In genomic region chr12:55493381-55493780, GRCm38 (mm10) we compare ENCODE assay signal across 9 mouse cellular contexts. TPM values are rescaled to one million over a fixed set of nuclear protein-coding genes. Genes with fewer than 3 reads are reported as not detected.
DNase-seq lines count a peak whose midpoint lies in the region; ATAC-seq and TF ChIP-seq lines count a peak whose summit lies in the region.
"Had no signal": no experiment of that assay in that cellular context is flagged by ENCODE, and none has a peak within 500 bp of the region (broad histone marks: within the 10 kb centered on the region; RNA-seq: fewer than 3 reads in every experiment).

No protein-coding gene starts in this region.

- H3K4me1 ChIP-seq in thymus, adult 2 months (replicated peaks; ENCODE audit: control insufficient read depth, insufficient read depth, low read length): peaks cover 55% of the 10 kb centered on the region
- H3K4me1 ChIP-seq in liver, embryonic 15.5 days (replicated peaks): peaks cover 53% of the 10 kb centered on the region

- H3K27me3 ChIP-seq in thymus, adult 2 months (ENCODE audit: control insufficient read depth, insufficient read depth, low read length): no peaks in the 10 kb centered on the region
- H3K27me3 ChIP-seq in liver, embryonic 15.5 days: peaks cover 16% of the 10 kb centered on the region

- 92% methylated on average over 8 of the region's 8 CpGs for WGBS in thymus, adult 2 months
- 62% methylated on average over 8 of the region's 8 CpGs for WGBS in liver, embryonic 15.5 days (ENCODE audit: insufficient replicate concordance)

- peak overlapping the region; percentile 93; the same call in 1 of the 2 replicates for H3K9ac ChIP-seq in liver, embryonic 15.5 days

- no peaks in the 10 kb centered on the region for H3K9me3 ChIP-seq in liver, embryonic 15.5 days (replicated peaks)

- peak; percentile 33 for DNase-seq in cerebellum, adult 11-12 months
- no peak for DNase-seq in thymus, adult 2 months
- DNase-seq in thymus, postnatal 10 days (ENCODE audit: low spot score in 2 of 2): no peak
- no peak for DNase-seq in urinary bladder, adult 2 months (ENCODE audit: low spot score)
- no peak for DNase-seq in layer of hippocampus, postnatal 25 days (ENCODE audit: extremely low spot score in 1 of 2, low spot score in 1 of 2)
- no peak for DNase-seq in layer of hippocampus, adult 8-10 months (ENCODE audit: low spot score in 2 of 2)
- DNase-seq: right cerebral cortex, postnatal 14 days had no signal

- H3K4me2 ChIP-seq in liver, embryonic 15.5 days: peak overlapping the region; percentile 99

- H3K4me3 ChIP-seq in thymus, adult 2 months (ENCODE audit: control insufficient read depth, insufficient read depth, low read length): no peak overlapping the region
- H3K4me3 ChIP-seq in liver, embryonic 15.5 days (replicated peaks): peak overlapping the region; percentile 93

- H3K27ac ChIP-seq in thymus, adult 2 months (ENCODE audit: control insufficient read depth, insufficient read depth, low read length): peak overlapping the region; percentile 82
- H3K27ac ChIP-seq in liver, embryonic 15.5 days (replicated peaks): peak overlapping the region; percentile 94; the same call in 1 of the 2 replicates

- TF ChIP-seq CTCF in thymus, adult 2 months (IDR thresholded peaks at IDR 0.05; ENCODE audit: borderline replicate concordance, control insufficient read depth, extremely low read depth, insufficient read depth, low read length, poor library complexity): no peak

- ATAC-seq in cerebellum, adult (ENCODE audit: insufficient number of reproducible peaks, low FRiP score, low TSS enrichment): no peak
- no peak for ATAC-seq in liver, embryonic 15.5 days (ENCODE audit: insufficient read depth)

- H3K36me3 ChIP-seq in thymus, adult 2 months (ENCODE audit: control insufficient read depth, insufficient read depth, low read length): peaks cover 27% of the 10 kb centered on the region
- H3K36me3 ChIP-seq in liver, embryonic 15.5 days (replicated peaks): peaks cover 22% of the 10 kb centered on the region

- TF ChIP-seq POLR2A in thymus, adult 2 months (IDR thresholded peaks at IDR 0.05; ENCODE audit: control insufficient read depth, extremely low read depth, insufficient read depth, low read length, poor library complexity): no peak

RNA-seq across cellular contexts. Expression of gene Nfkbia, which starts 0.9 kb away (rescaled TPM):
- 613 and 674 TPM in 2 replicates for polyA plus RNA-seq in thymus, adult 2 months (2012; rRNA removed)
- polyA plus RNA-seq in liver, embryonic 15.5 days (2015; fragmentation: Nextera tagmentation; extraction: Ambion mirVana): 22.9 and 24.4 TPM in 2 replicates
- polyA plus RNA-seq in urinary bladder, adult 2 months (2012; rRNA removed): 69.7 and 83.8 TPM in 2 replicates
- total RNA-seq in layer of hippocampus, postnatal 25 days (2021): 10 to 100 TPM; 26.8 to 44.1 TPM
- total RNA-seq in layer of hippocampus, adult 8-10 months (2022): 10 to 100 TPM; 23.8 to 46.1 (median 33.3) TPM
